Comparison of ENCODE assay signal across 12 mouse cellular contexts in genomic region chr16:7638955-7639755, GRCm38 (mm10).
DNase-seq lines count a peak whose midpoint lies in the region; ATAC-seq lines count a peak whose summit lies in the region.
"Had no signal": no experiment of that assay in that cellular context is flagged by ENCODE, and none has a peak within 500 bp of the region (broad histone marks: within the 10 kb centered on the region; RNA-seq: fewer than 3 reads in every experiment).

No protein-coding gene starts in this region.

- H3K9ac ChIP-seq in forebrain, embryonic 16.5 days (replicated peaks; ENCODE audit: low read depth, low read length) = no peak overlapping the region
- no peak overlapping the region for H3K9ac ChIP-seq in midbrain, embryonic 11.5 days (ENCODE audit: low read length)
- H3K9ac ChIP-seq in liver, embryonic 11.5 days (ENCODE audit: low read depth, low read length) = no peak overlapping the region
- H3K9ac ChIP-seq: liver, embryonic 15.5 days; neural tube, embryonic 12.5 days had no signal

- 23% methylated on average over 15 of the region's 15 CpGs for WGBS in forebrain, embryonic 16.5 days
- 74% methylated on average over 15 of the region's 15 CpGs for WGBS in midbrain, embryonic 11.5 days
- 78% methylated on average over 15 of the region's 15 CpGs for WGBS in liver, embryonic 11.5 days

- H3K36me3 ChIP-seq in forebrain, embryonic 16.5 days (ENCODE audit: control insufficient read depth, insufficient read depth) = no peaks in the 10 kb centered on the region
- no peaks in the 10 kb centered on the region for H3K36me3 ChIP-seq in midbrain, embryonic 11.5 days (ENCODE audit: control insufficient read depth, insufficient read depth, low read length)
- no peaks in the 10 kb centered on the region for H3K36me3 ChIP-seq in liver, embryonic 11.5 days (ENCODE audit: control insufficient read depth, insufficient read depth, low read length)
- H3K36me3 ChIP-seq: liver, embryonic 15.5 days; neural tube, embryonic 12.5 days had no signal

- H3K27me3 ChIP-seq in forebrain, embryonic 16.5 days (replicated peaks; ENCODE audit: control insufficient read depth, insufficient read depth, low read length) = no peaks in the 10 kb centered on the region
- no peaks in the 10 kb centered on the region for H3K27me3 ChIP-seq in midbrain, embryonic 11.5 days (ENCODE audit: control insufficient read depth, insufficient read depth, low read length)
- H3K27me3 ChIP-seq in liver, embryonic 11.5 days (replicated peaks; ENCODE audit: control insufficient read depth, insufficient read depth, low read length) = no peaks in the 10 kb centered on the region
- H3K27me3 ChIP-seq: liver, embryonic 15.5 days; neural tube, embryonic 12.5 days had no signal

- H3K4me1 ChIP-seq in forebrain, embryonic 16.5 days (replicated peaks; ENCODE audit: control insufficient read depth, insufficient read depth, low read length) = peaks cover 17% of the 10 kb centered on the region
- peaks cover 17% of the 10 kb centered on the region for H3K4me1 ChIP-seq in midbrain, embryonic 11.5 days (ENCODE audit: control insufficient read depth, insufficient read depth, low read length)
- H3K4me1 ChIP-seq in liver, embryonic 11.5 days (replicated peaks; ENCODE audit: control insufficient read depth, insufficient read depth, low read length) = no peaks in the 10 kb centered on the region
- H3K4me1 ChIP-seq: liver, embryonic 15.5 days had no signal

- intact Hi-C loops in left cerebral cortex, postnatal 25 days (cut with DNase I) = no loop called here
- intact Hi-C loops in left cerebral cortex, postnatal 36 days (cut with DNase I) = no loop called here

- no peak overlapping the region for H3K4me3 ChIP-seq in forebrain, embryonic 16.5 days (replicated peaks; ENCODE audit: low read length)
- no peak overlapping the region for H3K4me3 ChIP-seq in midbrain, embryonic 11.5 days (ENCODE audit: low read depth, low read length)
- no peak overlapping the region for H3K4me3 ChIP-seq in liver, embryonic 11.5 days (ENCODE audit: low read depth, low read length)
- H3K4me3 ChIP-seq: liver, embryonic 15.5 days; neural tube, embryonic 12.5 days had no signal

- peak overlapping the region; percentile 2; the same call in 1 of the 2 replicates for H3K4me2 ChIP-seq in forebrain, embryonic 16.5 days (ENCODE audit: low read length)
- H3K4me2 ChIP-seq in midbrain, embryonic 11.5 days = no peak overlapping the region
- no peak overlapping the region for H3K4me2 ChIP-seq in liver, embryonic 11.5 days
- H3K4me2 ChIP-seq: liver, embryonic 15.5 days; neural tube, embryonic 12.5 days had no signal

- ATAC-seq in forebrain, embryonic 16.5 days = peak; percentile 61
- ATAC-seq in midbrain, embryonic 11.5 days (ENCODE audit: low FRiP score) = peak; percentile 33; the same call in 1 of the 2 replicates
- ATAC-seq in liver, embryonic 11.5 days (replicated peaks; ENCODE audit: low FRiP score) = no peak
- ATAC-seq: intestine, embryonic 16.5 days had no signal

- peak; percentile 6 to 23 for DNase-seq in left cerebral cortex, postnatal 25 days (ENCODE audit: low spot score in 2 of 2)
- no peak for DNase-seq in left cerebral cortex, postnatal 36 days (ENCODE audit: low spot score in 2 of 2)
- peak; percentile 52 for DNase-seq in brain, adult 2 months (ENCODE audit: low read depth, low spot score)
- DNase-seq in midbrain, embryonic 11.5 days (ENCODE audit: low spot score, missing footprints) = peak; percentile 81
- DNase-seq in liver, embryonic 11.5 days (ENCODE audit: low spot score) = no peak
- DNase-seq in lung, adult 18-20 months = no peak
- DNase-seq: kidney, postnatal 36 days; left cerebral cortex, postnatal 4 days had no signal

- no peaks in the 10 kb centered on the region for H3K9me3 ChIP-seq in forebrain, embryonic 16.5 days (ENCODE audit: control insufficient read depth, low read length)
- no peaks in the 10 kb centered on the region for H3K9me3 ChIP-seq in midbrain, embryonic 11.5 days (ENCODE audit: control insufficient read depth, low read length)
- no peaks in the 10 kb centered on the region for H3K9me3 ChIP-seq in liver, embryonic 11.5 days (ENCODE audit: control insufficient read depth, low read length)
- H3K9me3 ChIP-seq: liver, embryonic 15.5 days; neural tube, embryonic 12.5 days had no signal

- H3K27ac ChIP-seq in forebrain, embryonic 16.5 days (ENCODE audit: low read length) = peak overlapping the region; percentile 54; the same call in 1 of the 2 replicates
- no peak overlapping the region for H3K27ac ChIP-seq in midbrain, embryonic 11.5 days (ENCODE audit: low read depth, low read length)
- H3K27ac ChIP-seq in liver, embryonic 11.5 days (ENCODE audit: low read depth, low read length) = no peak overlapping the region
- H3K27ac ChIP-seq: liver, embryonic 15.5 days; neural tube, embryonic 12.5 days had no signal

Comparison
In these comparisons a context has a peak if more than half of its experiments do, and no peak if none do; other contexts are left out.
1. DNase-seq: peak in left cerebral cortex, postnatal 25 days (2 of 2), brain, adult 2 months (single experiment) and midbrain, embryonic 11.5 days (single experiment); none in left cerebral cortex, postnatal 36 days (0 of 2), liver, embryonic 11.5 days (single experiment) and lung, adult 18-20 months (0 of 2).